9 mouse cellular contexts compared by ENCODE assay signal in the genomic region with DNA sequence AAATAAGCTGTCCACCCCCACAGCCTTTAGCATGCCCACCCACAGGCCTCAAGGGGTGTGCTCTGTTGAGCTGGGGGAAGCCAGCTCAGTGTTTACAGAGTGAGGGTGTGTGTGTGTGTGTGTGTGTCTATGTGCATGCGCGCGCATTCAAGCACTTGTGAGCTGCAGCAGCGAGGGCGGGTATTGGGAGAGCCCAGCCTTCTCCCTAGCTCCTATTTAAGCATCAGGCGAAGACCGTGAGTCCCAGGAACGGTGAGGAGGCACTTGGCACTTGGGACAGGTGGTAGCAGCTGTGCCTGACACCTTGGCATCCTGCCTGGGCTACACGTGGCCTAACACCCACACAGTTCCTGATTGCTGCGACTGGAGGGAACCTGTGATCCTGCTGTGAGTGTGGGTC. TPM values are rescaled to one million over a fixed set of nuclear protein-coding genes. Genes with fewer than 3 reads are reported as not detected.
DNase-seq lines count a peak whose midpoint lies in the region; ATAC-seq and TF ChIP-seq lines count a peak whose summit lies in the region.
"Had no signal": no experiment of that assay in that cellular context is flagged by ENCODE, and none has a peak within 500 bp of the region (broad histone marks: within the 10 kb centered on the region; RNA-seq: fewer than 3 reads in every experiment).

No protein-coding gene starts in this region.

- H3K27me3 ChIP-seq in forebrain, embryonic 13.5 days, result no peaks in the 10 kb centered on the region
- no peaks in the 10 kb centered on the region for H3K27me3 ChIP-seq in forebrain, embryonic 16.5 days (replicated peaks; ENCODE audit: control insufficient read depth, insufficient read depth, low read length)
- no peaks in the 10 kb centered on the region for H3K27me3 ChIP-seq in heart, embryonic 12.5 days (replicated peaks)
- H3K27me3 ChIP-seq in kidney, postnatal 0 days (ENCODE audit: insufficient read depth, low read length), result no peaks in the 10 kb centered on the region
- H3K27me3 ChIP-seq in liver, embryonic 12.5 days (replicated peaks), result no peaks in the 10 kb centered on the region
- H3K27me3 ChIP-seq: CH12.LX had no signal

- 80% methylated on average over 10 of the region's 10 CpGs for WGBS in forebrain, embryonic 13.5 days
- 60% methylated on average over 10 of the region's 10 CpGs for WGBS in forebrain, embryonic 16.5 days
- WGBS in heart, embryonic 12.5 days, result 40% methylated on average over 10 of the region's 10 CpGs
- 53% methylated on average over 10 of the region's 10 CpGs for WGBS in kidney, postnatal 0 days
- 76% methylated on average over 10 of the region's 10 CpGs for WGBS in liver, embryonic 12.5 days (ENCODE audit: insufficient replicate concordance)

- peak; percentile 67 for DNase-seq in cerebellum, adult 8-10 months
- peak; percentile 51 for DNase-seq in kidney, postnatal 0 days (ENCODE audit: low spot score)
- DNase-seq in right cerebral cortex, postnatal 4 days, result peak; percentile 44
- no peak for DNase-seq in embryo, embryonic 10.5 days (ENCODE audit: low spot score)

- no peak overlapping the region for H3K9ac ChIP-seq in forebrain, embryonic 13.5 days
- no peak overlapping the region for H3K9ac ChIP-seq in forebrain, embryonic 16.5 days (replicated peaks; ENCODE audit: low read depth, low read length)
- peak overlapping the region; percentile 61; the same call in 1 of the 2 replicates for H3K9ac ChIP-seq in heart, embryonic 12.5 days
- 0 out of 2 replicates have a peak overlapping the region, but pooled peaks have one; percentile 14 for H3K9ac ChIP-seq in kidney, postnatal 0 days (ENCODE audit: low read depth, low read length)
- H3K9ac ChIP-seq in liver, embryonic 12.5 days, result no peak overlapping the region

- no peak for TF ChIP-seq CTCF in kidney, postnatal 0 days (IDR thresholded peaks at IDR 0.05; ENCODE audit: low read depth)

- H3K36me3 ChIP-seq in forebrain, embryonic 13.5 days (ENCODE audit: poor library complexity, severe bottlenecking), result peaks cover 87% of the 10 kb centered on the region
- peaks cover 41% of the 10 kb centered on the region for H3K36me3 ChIP-seq in forebrain, embryonic 16.5 days (ENCODE audit: control insufficient read depth, insufficient read depth)
- peaks cover 82% of the 10 kb centered on the region for H3K36me3 ChIP-seq in heart, embryonic 12.5 days
- H3K36me3 ChIP-seq in kidney, postnatal 0 days (ENCODE audit: insufficient read depth, low read length), result peaks cover 36% of the 10 kb centered on the region; the same call in 1 of the 2 replicates
- H3K36me3 ChIP-seq in liver, embryonic 12.5 days, result peaks cover 16% of the 10 kb centered on the region; the same call in 1 of the 2 replicates

- H3K4me1 ChIP-seq in forebrain, embryonic 13.5 days, result peaks cover 8% of the 10 kb centered on the region; the same call in 1 of the 2 replicates
- peaks cover 5% of the 10 kb centered on the region for H3K4me1 ChIP-seq in forebrain, embryonic 16.5 days (replicated peaks; ENCODE audit: control insufficient read depth, insufficient read depth, low read length)
- peaks cover 51% of the 10 kb centered on the region for H3K4me1 ChIP-seq in heart, embryonic 12.5 days (replicated peaks)
- H3K4me1 ChIP-seq in kidney, postnatal 0 days (replicated peaks; ENCODE audit: insufficient read depth, low read length), result peaks cover 18% of the 10 kb centered on the region; the same call in 1 of the 2 replicates
- peaks cover 26% of the 10 kb centered on the region for H3K4me1 ChIP-seq in liver, embryonic 12.5 days

- no peaks in the 10 kb centered on the region for H3K9me3 ChIP-seq in forebrain, embryonic 13.5 days (replicated peaks)
- no peaks in the 10 kb centered on the region for H3K9me3 ChIP-seq in forebrain, embryonic 16.5 days (ENCODE audit: control insufficient read depth, low read length)
- no peaks in the 10 kb centered on the region for H3K9me3 ChIP-seq in heart, embryonic 12.5 days (replicated peaks)
- H3K9me3 ChIP-seq in kidney, postnatal 0 days (replicated peaks; ENCODE audit: low read length), result no peaks in the 10 kb centered on the region
- no peaks in the 10 kb centered on the region for H3K9me3 ChIP-seq in liver, embryonic 12.5 days (replicated peaks)

- peak overlapping the region; percentile 6; the same call in 1 of the 2 replicates for H3K27ac ChIP-seq in forebrain, embryonic 13.5 days
- no peak overlapping the region for H3K27ac ChIP-seq in forebrain, embryonic 16.5 days (ENCODE audit: low read length)
- H3K27ac ChIP-seq in heart, embryonic 12.5 days (ENCODE audit: poor library complexity, severe bottlenecking), result peak overlapping the region; percentile 95
- peak overlapping the region; percentile 87 for H3K27ac ChIP-seq in kidney, postnatal 0 days
- peak overlapping the region; percentile 55 for H3K27ac ChIP-seq in liver, embryonic 12.5 days

- no peak overlapping the region for H3K4me3 ChIP-seq in forebrain, embryonic 13.5 days
- H3K4me3 ChIP-seq in forebrain, embryonic 16.5 days (replicated peaks; ENCODE audit: low read length), result no peak overlapping the region
- no peak overlapping the region for H3K4me3 ChIP-seq in heart, embryonic 12.5 days
- H3K4me3 ChIP-seq in kidney, postnatal 0 days (replicated peaks; ENCODE audit: low read depth, low read length), result no peak overlapping the region
- no peak overlapping the region for H3K4me3 ChIP-seq in liver, embryonic 12.5 days

- no peak for ATAC-seq in forebrain, embryonic 13.5 days
- ATAC-seq in forebrain, embryonic 16.5 days, result no peak
- peak; percentile 68 for ATAC-seq in heart, embryonic 12.5 days (ENCODE audit: insufficient number of reproducible peaks, low FRiP score)
- no peak; the same call in 1 of the 2 replicates for ATAC-seq in kidney, postnatal 0 days (replicated peaks; ENCODE audit: low FRiP score, low read depth)
- ATAC-seq in liver, embryonic 12.5 days, result peak; percentile 34

- H3K4me2 ChIP-seq in forebrain, embryonic 13.5 days, result no peak overlapping the region
- H3K4me2 ChIP-seq in forebrain, embryonic 16.5 days (ENCODE audit: low read length), result no peak overlapping the region
- H3K4me2 ChIP-seq in heart, embryonic 12.5 days, result peak overlapping the region; percentile 32; the same call in 1 of the 2 replicates
- H3K4me2 ChIP-seq in kidney, postnatal 0 days (ENCODE audit: low read length), result no peak overlapping the region; the same call in 1 of the 2 replicates
- no peak overlapping the region for H3K4me2 ChIP-seq in liver, embryonic 12.5 days

RNA-seq across cellular contexts. Expression of gene Dnlz, which starts 9.9 kb away (rescaled TPM):
- 31.1 and 32.2 TPM in 2 replicates for polyA plus RNA-seq in forebrain, embryonic 13.5 days (2015; fragmentation: Nextera tagmentation; extraction: Ambion mirVana)
- polyA plus RNA-seq in forebrain, embryonic 16.5 days (2015; fragmentation: Nextera tagmentation; extraction: Ambion mirVana), result 30.4 and 32.5 TPM in 2 replicates
- 31.4 and 33.7 TPM in 2 replicates for polyA plus RNA-seq in heart, embryonic 12.5 days (2016; fragmentation: Nextera tagmentation; extraction: Ambion mirVana)
- polyA plus RNA-seq in kidney, postnatal 0 days (2015; fragmentation: Nextera tagmentation; extraction: Ambion mirVana), result 24.2 and 25.8 TPM in 2 replicates
- 16.1 and 17.0 TPM in 2 replicates for polyA plus RNA-seq in liver, embryonic 12.5 days (2016; fragmentation: Nextera tagmentation; extraction: Ambion mirVana)

RNA-seq across cellular contexts. Expression of gene Card9, which starts 18.7 kb away (rescaled TPM):
- polyA plus RNA-seq in forebrain, embryonic 13.5 days (2015; fragmentation: Nextera tagmentation; extraction: Ambion mirVana), result 0.72 and 2.0 TPM in 2 replicates
- polyA plus RNA-seq in forebrain, embryonic 16.5 days (2015; fragmentation: Nextera tagmentation; extraction: Ambion mirVana), result 2.2 and 2.3 TPM in 2 replicates
- polyA plus RNA-seq in heart, embryonic 12.5 days (2016; fragmentation: Nextera tagmentation; extraction: Ambion mirVana), result 0.56 and 0.58 TPM in 2 replicates
- 1.1 TPM in 2 replicates for polyA plus RNA-seq in kidney, postnatal 0 days (2015; fragmentation: Nextera tagmentation; extraction: Ambion mirVana)
- 1.2 and 1.3 TPM in 2 replicates for polyA plus RNA-seq in liver, embryonic 12.5 days (2016; fragmentation: Nextera tagmentation; extraction: Ambion mirVana)

RNA-seq across cellular contexts. Expression of gene Gpsm1, which starts 26.7 kb away (rescaled TPM):
- 97.7 and 120 TPM in 2 replicates for polyA plus RNA-seq in forebrain, embryonic 13.5 days (2015; fragmentation: Nextera tagmentation; extraction: Ambion mirVana)
- polyA plus RNA-seq in forebrain, embryonic 16.5 days (2015; fragmentation: Nextera tagmentation; extraction: Ambion mirVana), result 136 and 160 TPM in 2 replicates
- polyA plus RNA-seq in heart, embryonic 12.5 days (2016; fragmentation: Nextera tagmentation; extraction: Ambion mirVana), result 38.0 and 39.9 TPM in 2 replicates
- polyA plus RNA-seq in kidney, postnatal 0 days (2015; fragmentation: Nextera tagmentation; extraction: Ambion mirVana), result 21.3 and 23.1 TPM in 2 replicates
- 8.1 and 8.6 TPM in 2 replicates for polyA plus RNA-seq in liver, embryonic 12.5 days (2016; fragmentation: Nextera tagmentation; extraction: Ambion mirVana)

RNA-seq across cellular contexts. Expression of gene Snapc4, which starts 38.4 kb away (rescaled TPM):
- polyA plus RNA-seq in forebrain, embryonic 13.5 days (2015; fragmentation: Nextera tagmentation; extraction: Ambion mirVana), result 25.1 and 30.9 TPM in 2 replicates
- polyA plus RNA-seq in forebrain, embryonic 16.5 days (2015; fragmentation: Nextera tagmentation; extraction: Ambion mirVana), result 32.1 and 42.6 TPM in 2 replicates
- 20.4 and 23.5 TPM in 2 replicates for polyA plus RNA-seq in heart, embryonic 12.5 days (2016; fragmentation: Nextera tagmentation; extraction: Ambion mirVana)
- 12.9 and 14.6 TPM in 2 replicates for polyA plus RNA-seq in kidney, postnatal 0 days (2015; fragmentation: Nextera tagmentation; extraction: Ambion mirVana)
- polyA plus RNA-seq in liver, embryonic 12.5 days (2016; fragmentation: Nextera tagmentation; extraction: Ambion mirVana), result 20.6 and 24.7 TPM in 2 replicates

RNA-seq across cellular contexts. Expression of gene Entr1, which starts 47.1 kb away (rescaled TPM):
- polyA plus RNA-seq in forebrain, embryonic 13.5 days (2015; fragmentation: Nextera tagmentation; extraction: Ambion mirVana), result 156 and 164 TPM in 2 replicates
- polyA plus RNA-seq in forebrain, embryonic 16.5 days (2015; fragmentation: Nextera tagmentation; extraction: Ambion mirVana), result 194 and 208 TPM in 2 replicates
- polyA plus RNA-seq in heart, embryonic 12.5 days (2016; fragmentation: Nextera tagmentation; extraction: Ambion mirVana), result 91.7 and 95.5 TPM in 2 replicates
- 88.0 and 94.9 TPM in 2 replicates for polyA plus RNA-seq in kidney, postnatal 0 days (2015; fragmentation: Nextera tagmentation; extraction: Ambion mirVana)
- 74.9 and 76.2 TPM in 2 replicates for polyA plus RNA-seq in liver, embryonic 12.5 days (2016; fragmentation: Nextera tagmentation; extraction: Ambion mirVana)

Comparison
In these comparisons a context has a peak if more than half of its experiments do, and no peak if none do; other contexts are left out.
1. ATAC-seq: peak in heart, embryonic 12.5 days (single experiment) and liver, embryonic 12.5 days (single experiment); none in forebrain, embryonic 13.5 days (single experiment), forebrain, embryonic 16.5 days (single experiment) and kidney, postnatal 0 days (single experiment).
2. H3K9ac ChIP-seq: peak in heart, embryonic 12.5 days (single experiment) and kidney, postnatal 0 days (single experiment); none in forebrain, embryonic 13.5 days (single experiment), forebrain, embryonic 16.5 days (single experiment) and liver, embryonic 12.5 days (single experiment).